Mouse (Mus musculus) urinary bladder, postnatal 14 days (tissue): Measurements from ENCODE around the gene Kctd10.

ENCODE experiments used
- DNase-seq: peaks from one replicate; pipeline ENCODE4 v3.0.0; 2021; ENCODE audit warnings: low spot score

Kctd10 gene

GRCm38 (mm10) chr5:114345538-114345937, 34.8 kb downstream of the Kctd10 start:
- no peak for DNase-seq

- no peak for DNase-seq
Observed at GRCm38 (mm10) chr5:114343612-114344011, 36.7 kb downstream of the Kctd10 start.

- DNase-seq = no peak
Observed at GRCm38 (mm10) chr5:114342996-114343395, 37.3 kb downstream of the Kctd10 start.

- DNase-seq = peak; percentile 43
Observed at GRCm38 (mm10) chr5:114323791-114324507, 56.4 kb downstream of the Kctd10 start.

- DNase-seq = no peak
Observed at GRCm38 (mm10) chr5:114323105-114323790, 57.1 kb downstream of the Kctd10 start.
